Comparison of ENCODE assay signal across 8 mouse cellular contexts in the genomic region with DNA sequence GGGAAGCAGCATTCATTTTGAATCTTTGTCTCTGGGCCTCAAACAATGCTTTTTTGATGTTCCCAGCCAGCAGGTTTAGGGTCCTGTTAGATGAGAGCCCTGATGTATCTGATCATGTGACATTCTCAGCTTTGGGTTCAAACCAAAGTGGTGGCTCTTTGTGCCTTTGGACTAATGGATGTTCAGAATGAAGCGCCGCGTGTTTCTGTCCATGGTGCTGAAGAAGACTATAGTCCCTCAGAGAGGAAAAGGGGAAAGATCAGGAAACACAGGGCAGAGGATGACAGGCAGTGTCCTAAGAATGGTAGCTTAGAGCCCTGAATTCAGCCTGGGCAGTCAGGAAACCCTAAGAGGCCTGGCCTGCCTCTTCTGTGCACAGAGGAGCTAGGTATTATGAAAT. TPM values are rescaled to one million over a fixed set of nuclear protein-coding genes. Genes with fewer than 3 reads are reported as not detected.
DNase-seq lines count a peak whose midpoint lies in the region; ATAC-seq lines count a peak whose summit lies in the region.
"Had no signal": no experiment of that assay in that cellular context is flagged by ENCODE, and none has a peak within 500 bp of the region (broad histone marks: within the 10 kb centered on the region; RNA-seq: fewer than 3 reads in every experiment).

No protein-coding gene starts in this region.

- DNase-seq in right cerebral cortex, postnatal 14 days, result peak; percentile 21
- no peak for DNase-seq in right cerebral cortex, adult 18-20 months
- peak; percentile 28 for DNase-seq in adrenal gland, adult 8-10 months
- DNase-seq in lung, postnatal 4 days, result peak; percentile 37 to 60
- DNase-seq in cerebellum, adult 9-10 months, result no peak
- no peak for DNase-seq in layer of hippocampus, adult 8-10 months (ENCODE audit: low spot score in 2 of 2)

- peak; percentile 50 for ATAC-seq in granulocyte monocyte progenitor cell, adult 5-6 weeks (replicated peaks; ENCODE audit: poor library complexity, severe bottlenecking)

RNA-seq across cellular contexts. Expression of gene Vstm2l, which starts 56.2 kb away (rescaled TPM):
- 1 to 10 TPM; 1.5 to 4.5 (median 2.4) TPM for total RNA-seq in adrenal gland, adult 8-10 months (2022)
- not detected in 2 replicates for total RNA-seq in granulocyte monocyte progenitor cell, adult 5-6 weeks (2014; fragmentation: Nextera tagmentation)
- total RNA-seq in granulocyte monocyte progenitor cell, adult 5-6 weeks (2017), result not detected in 2 replicates
- total RNA-seq in layer of hippocampus, adult 8-10 months (2022), result 10 to 100 TPM; 81.5 to 99.3 (median 90.0) TPM
- total RNA-seq: gastrocnemius, postnatal 36 days had no signal

RNA-seq across cellular contexts. Expression of gene Tti1, which starts 57.6 kb away (rescaled TPM):
- 10 to 100 TPM; 19.0 to 28.8 (median 26.1) TPM for total RNA-seq in adrenal gland, adult 8-10 months (2022)
- 29.5 and 38.7 TPM in 2 replicates for total RNA-seq in granulocyte monocyte progenitor cell, adult 5-6 weeks (2014; fragmentation: Nextera tagmentation)
- total RNA-seq in granulocyte monocyte progenitor cell, adult 5-6 weeks (2017), result 25.3 and 27.0 TPM in 2 replicates
- 10 to 100 TPM; 20.1 to 26.7 (median 24.3) TPM for total RNA-seq in layer of hippocampus, adult 8-10 months (2022)

RNA-seq across cellular contexts. Expression of gene Rprd1b, which starts 57.6 kb away (rescaled TPM):
- 10 to 100 TPM; 32.9 to 45.6 (median 40.1) TPM for total RNA-seq in adrenal gland, adult 8-10 months (2022)
- total RNA-seq in granulocyte monocyte progenitor cell, adult 5-6 weeks (2014; fragmentation: Nextera tagmentation), result 28.0 and 29.5 TPM in 2 replicates
- total RNA-seq in granulocyte monocyte progenitor cell, adult 5-6 weeks (2017), result 18.1 and 32.2 TPM in 2 replicates
- total RNA-seq in layer of hippocampus, adult 8-10 months (2022), result 10 to 100 TPM; 51.1 to 61.0 (median 52.7) TPM

Comparison
In these comparisons a context has a peak if more than half of its experiments do, and no peak if none do; other contexts are left out.
1. DNase-seq: peak in right cerebral cortex, postnatal 14 days (single experiment), adrenal gland, adult 8-10 months (single experiment) and lung, postnatal 4 days (2 of 2); none in right cerebral cortex, adult 18-20 months (single experiment), cerebellum, adult 9-10 months (single experiment) and layer of hippocampus, adult 8-10 months (0 of 2).
2. RNA of gene Vstm2l, which starts 56.2 kb away (total RNA-seq): 81.5 to 99.3 TPM in layer of hippocampus, adult 8-10 months; 1.5 to 4.5 TPM in adrenal gland, adult 8-10 months and not detected in granulocyte monocyte progenitor cell, adult 5-6 weeks; every median in the first group is over 10 times any median in the second.